Mouse (Mus musculus): ENCODE measurements at regions not wholly inside any gene's neighbourhood (a gene's known extent, or its start where the extent isn't known, plus 50 kb on each side); places are given as distances from the start of the nearest gene placed in this dataset.

- DNase-seq (ENCODE audit: low spot score in 2 of 2), result no peak
- no peak for TF ChIP-seq CTCF (conservative IDR thresholded peaks at IDR 0.05)
- no peak overlapping the region for H3K27ac ChIP-seq
- no peak overlapping the region for H3K4me3 ChIP-seq
Observed at GRCm38 (mm10) chr12:91971045-91971444, 122.1 kb upstream of the Sel1l start.

- no peak overlapping the region for H3K27ac ChIP-seq
- no peak for DNase-seq (ENCODE audit: low spot score in 2 of 2)
- TF ChIP-seq CTCF (conservative IDR thresholded peaks at IDR 0.05), result no peak
- no peak overlapping the region for H3K4me3 ChIP-seq
Observed at GRCm38 (mm10) chr12:91965937-91966336, 117.0 kb upstream of the Sel1l start.

DNA sequence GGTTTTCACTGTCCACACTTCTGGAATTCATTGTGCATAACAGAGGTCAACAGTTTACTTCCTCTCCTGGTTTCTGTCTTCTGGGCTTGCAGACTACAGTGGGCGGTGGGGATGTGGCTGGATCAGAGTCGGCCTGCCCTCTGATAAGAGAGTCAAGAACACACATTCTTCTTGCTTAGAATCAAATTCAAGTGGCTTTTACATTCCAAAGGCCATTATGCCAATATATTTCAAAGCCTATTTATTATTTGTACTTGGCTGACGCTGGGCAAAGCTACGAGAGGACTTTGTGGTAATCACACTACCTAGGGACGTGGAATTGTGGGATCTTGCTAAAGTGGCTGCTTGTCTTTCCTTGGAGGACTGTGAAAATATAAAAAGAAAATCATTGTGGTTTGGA lies 114.3 kb upstream of the Sel1l start:
- TF ChIP-seq CTCF (conservative IDR thresholded peaks at IDR 0.05), result no peak
- no peak for DNase-seq (ENCODE audit: low spot score in 2 of 2)
- no peak overlapping the region for H3K4me3 ChIP-seq
- no peak overlapping the region for H3K27ac ChIP-seq

GRCm38 (mm10) chr12:91958086-91958485 lies 109.1 kb upstream of the Sel1l start:
- no peak for DNase-seq (ENCODE audit: low spot score in 2 of 2)
- Histone ChIP-seq H3K4me3 (no peak overlapping the region), H3K27ac (no peak overlapping the region)
- TF ChIP-seq CTCF (conservative IDR thresholded peaks at IDR 0.05), result no peak

DNA sequence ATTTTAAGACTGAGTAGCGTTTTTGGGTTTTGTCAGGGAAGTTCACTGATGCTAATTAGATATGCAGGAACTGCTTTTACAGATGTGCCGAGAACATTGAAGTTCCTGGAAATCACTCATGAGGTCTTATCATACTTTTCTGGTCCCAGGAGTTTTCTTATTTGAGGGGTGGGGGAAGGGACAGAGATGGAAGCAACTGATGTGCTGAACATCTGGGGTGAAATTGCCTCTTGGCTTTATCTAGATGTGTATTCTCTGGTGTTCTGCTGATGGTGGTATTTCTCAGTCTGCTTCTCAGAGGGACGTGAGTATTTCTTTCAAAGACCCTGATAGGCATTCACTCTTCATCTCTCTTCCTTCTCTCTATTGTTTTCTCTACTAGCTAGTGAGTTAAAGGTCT lies 107.5 kb upstream of the Sel1l start:
- no peak for TF ChIP-seq CTCF (conservative IDR thresholded peaks at IDR 0.05)
- Histone ChIP-seq H3K4me3 (no peak overlapping the region), H3K27ac (no peak overlapping the region)
- no peak for DNase-seq (ENCODE audit: low spot score in 2 of 2)

DNA sequence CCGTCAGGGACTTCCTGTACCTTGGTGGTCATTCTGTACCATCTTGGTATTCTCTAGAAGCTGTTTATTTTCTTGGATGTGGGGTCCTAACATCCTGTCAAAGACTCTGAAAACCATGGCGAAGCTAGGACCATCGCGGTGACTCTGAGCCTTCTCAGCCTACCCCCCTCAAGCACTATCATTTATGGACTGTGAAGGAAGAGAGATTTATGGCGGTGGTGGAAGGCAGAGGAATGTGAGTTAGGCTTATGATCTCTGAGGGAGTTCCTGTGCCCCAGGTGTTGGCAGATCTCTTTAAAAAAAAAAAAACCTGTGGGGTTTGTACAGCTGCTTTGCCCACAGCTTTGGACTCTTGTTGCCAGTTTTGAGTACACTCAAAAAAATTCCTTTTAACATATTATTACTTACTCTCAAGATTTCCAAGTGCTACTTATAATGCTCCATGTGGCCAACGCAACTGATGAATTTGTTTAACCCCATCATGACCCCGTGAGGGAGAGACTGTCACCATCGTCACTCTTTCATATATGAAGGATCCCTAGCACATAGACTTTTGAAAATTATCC lies 99.7 kb upstream of the Sel1l start:
- no peak for TF ChIP-seq CTCF (conservative IDR thresholded peaks at IDR 0.05)
- no peak for DNase-seq (ENCODE audit: low spot score in 2 of 2)
- no peak overlapping the region for H3K27ac ChIP-seq
- H3K4me3 ChIP-seq, result no peak overlapping the region

DNA sequence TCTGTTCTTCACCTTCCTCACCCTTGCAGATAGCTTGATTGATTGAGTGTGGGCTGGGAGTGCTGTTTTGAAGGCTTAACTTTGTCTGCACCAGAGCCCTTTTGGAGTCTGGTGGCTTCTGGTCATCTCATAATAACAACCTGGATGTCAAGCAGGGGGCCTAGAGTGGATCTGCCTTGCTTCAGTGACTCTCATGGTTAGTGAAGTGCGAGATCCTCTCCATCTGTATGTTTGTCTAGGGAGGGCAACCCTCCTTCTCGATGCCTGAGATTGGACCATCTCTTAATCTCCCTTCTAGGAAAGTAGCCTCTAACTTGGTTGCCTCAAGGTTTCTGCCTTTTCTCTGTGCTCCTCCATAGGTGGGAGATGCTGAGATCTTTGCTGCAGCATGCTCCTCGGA lies 99.0 kb upstream of the Sel1l start:
- TF ChIP-seq CTCF (conservative IDR thresholded peaks at IDR 0.05), result no peak
- Histone ChIP-seq H3K4me3 (no peak overlapping the region), H3K27ac (no peak overlapping the region)
- no peak for DNase-seq (ENCODE audit: low spot score in 2 of 2)

GRCm38 (mm10) chr12:91946541-91946940 lies 97.6 kb upstream of the Sel1l start:
- H3K27ac ChIP-seq, result no peak overlapping the region
- H3K4me3 ChIP-seq, result no peak overlapping the region
- DNase-seq (ENCODE audit: low spot score in 2 of 2), result no peak
- TF ChIP-seq CTCF (conservative IDR thresholded peaks at IDR 0.05), result no peak

GRCm38 (mm10) chr12:91932490-91933361 lies 83.8 kb upstream of the Sel1l start:
- H3K4me3 ChIP-seq, result no peak overlapping the region
- TF ChIP-seq CTCF (conservative IDR thresholded peaks at IDR 0.05), result peak; percentile 78
- DNase-seq (ENCODE audit: low spot score in 2 of 2), result no peak
- no peak overlapping the region for H3K27ac ChIP-seq

- Histone ChIP-seq H3K27ac (no peak overlapping the region), H3K4me3 (no peak overlapping the region)
- no peak for TF ChIP-seq CTCF (conservative IDR thresholded peaks at IDR 0.05)
- no peak for DNase-seq (ENCODE audit: low spot score in 2 of 2)
Observed at GRCm38 (mm10) chr12:91931586-91931985, 82.6 kb upstream of the Sel1l start.

DNA sequence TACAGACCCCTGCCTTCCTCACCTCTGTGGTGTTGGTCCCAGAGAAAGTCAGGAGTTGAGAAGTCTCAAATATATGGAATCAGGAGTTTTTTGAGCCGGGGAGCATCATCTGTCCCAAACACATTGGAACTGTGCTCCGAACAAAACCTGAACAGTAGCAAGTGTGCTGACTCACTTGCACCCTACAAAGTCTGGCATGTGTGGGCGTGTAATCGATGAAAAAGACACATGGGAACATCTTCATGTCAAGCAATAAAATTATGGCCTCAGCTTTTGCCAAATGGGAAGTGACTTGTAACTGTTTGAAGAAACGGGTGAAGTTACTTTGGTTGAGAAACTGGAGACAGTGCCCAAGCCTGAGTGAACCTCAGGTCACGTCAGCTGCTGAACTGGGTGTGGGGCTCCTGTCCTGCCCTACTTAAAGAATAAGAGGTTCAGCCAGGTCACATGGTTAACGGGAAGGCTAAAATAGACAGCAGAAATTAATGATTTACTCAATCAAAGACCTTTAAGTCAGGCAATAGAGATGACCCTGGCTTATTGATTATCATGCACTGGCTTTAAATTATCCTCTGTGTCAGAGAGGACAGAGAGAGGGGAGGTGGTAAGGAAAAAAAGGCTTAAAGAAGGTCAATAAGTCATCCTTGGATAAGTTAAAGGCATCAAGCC lies 80.6 kb upstream of the Sel1l start:
- no peak overlapping the region for H3K4me3 ChIP-seq
- DNase-seq (ENCODE audit: low spot score in 2 of 2), result peak; percentile 10 to 27
- no peak for TF ChIP-seq CTCF (conservative IDR thresholded peaks at IDR 0.05)
- H3K27ac ChIP-seq, result no peak overlapping the region

DNA sequence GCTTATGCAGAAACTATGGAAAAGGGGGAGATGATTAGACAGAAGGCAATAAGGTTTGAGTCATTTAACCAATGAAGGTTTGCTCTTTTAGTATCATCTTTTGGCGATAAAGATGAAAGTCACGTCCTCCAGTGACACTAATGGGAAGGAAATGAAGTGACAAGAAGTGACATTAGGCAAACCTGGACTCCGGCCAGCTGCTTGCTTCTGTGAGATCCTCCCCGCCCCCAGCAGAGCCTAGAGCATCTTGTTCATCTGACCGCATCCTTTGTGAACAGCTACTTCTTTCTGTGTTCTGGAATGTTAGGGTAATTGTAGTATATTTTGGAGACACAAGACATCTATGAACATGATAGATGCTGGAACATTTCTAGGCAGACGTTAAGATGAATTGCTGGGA lies 78.6 kb upstream of the Sel1l start:
- no peak overlapping the region for H3K27ac ChIP-seq
- TF ChIP-seq CTCF (conservative IDR thresholded peaks at IDR 0.05), result no peak
- H3K4me3 ChIP-seq, result no peak overlapping the region
- peak in 1 of 2 experiments; percentile 12 for DNase-seq (ENCODE audit: low spot score in 2 of 2)

GRCm38 (mm10) chr12:91915486-91915885 lies 66.5 kb upstream of the Sel1l start:
- Histone ChIP-seq H3K27ac (no peak overlapping the region), H3K4me3 (no peak overlapping the region)
- no peak for DNase-seq (ENCODE audit: low spot score in 2 of 2)
- no peak for TF ChIP-seq CTCF (conservative IDR thresholded peaks at IDR 0.05)

Measured in layer of hippocampus, adult 2 months (tissue).